In genomic region chr19:24753617-24754439, GRCm38 (mm10) we compare ENCODE assay signal across 8 mouse cellular contexts.
DNase-seq lines count a peak whose midpoint lies in the region; ATAC-seq lines count a peak whose summit lies in the region.
"Had no signal": no experiment of that assay in that cellular context is flagged by ENCODE, and none has a peak within 500 bp of the region (broad histone marks: within the 10 kb centered on the region; RNA-seq: fewer than 3 reads in every experiment).

No protein-coding gene starts in this region.

- H3K27me3 ChIP-seq in heart, embryonic 10.5 days (ENCODE audit: insufficient read depth, poor library complexity, severe bottlenecking), result no peaks in the 10 kb centered on the region
- H3K27me3 ChIP-seq in neural tube, embryonic 15.5 days (replicated peaks), result no peaks in the 10 kb centered on the region
- H3K27me3 ChIP-seq: midbrain, embryonic 12.5 days had no signal

- no peaks in the 10 kb centered on the region for H3K36me3 ChIP-seq in heart, embryonic 10.5 days
- H3K36me3 ChIP-seq in neural tube, embryonic 15.5 days, result no peaks in the 10 kb centered on the region
- H3K36me3 ChIP-seq: midbrain, embryonic 12.5 days had no signal

- ATAC-seq in neural tube, embryonic 15.5 days (ENCODE audit: low FRiP score), result peak; percentile 70; the same call in 1 of the 2 replicates
- no peak for ATAC-seq in megakaryocyte progenitor cell, adult 5-6 weeks (replicated peaks; ENCODE audit: poor library complexity)

- H3K4me2 ChIP-seq in neural tube, embryonic 15.5 days, result no peak overlapping the region
- H3K4me2 ChIP-seq: midbrain, embryonic 12.5 days had no signal

- H3K4me3 ChIP-seq in heart, embryonic 10.5 days, result no peak overlapping the region
- H3K4me3 ChIP-seq in neural tube, embryonic 15.5 days (replicated peaks), result no peak overlapping the region
- H3K4me3 ChIP-seq: midbrain, embryonic 12.5 days had no signal

- peak; percentile 30 for DNase-seq in layer of hippocampus, adult 11-12 months (ENCODE audit: low spot score)
- no peak for DNase-seq in layer of hippocampus, postnatal 25 days (ENCODE audit: extremely low spot score in 1 of 2, low spot score in 1 of 2)
- DNase-seq in heart, embryonic 10.5 days (ENCODE audit: low spot score), result no peak
- DNase-seq in kidney, postnatal 10 days, result peak; percentile 55
- no peak for DNase-seq in adipocyte (ENCODE audit: low spot score)

- H3K4me1 ChIP-seq in heart, embryonic 10.5 days, result peaks cover 46% of the 10 kb centered on the region
- H3K4me1 ChIP-seq in neural tube, embryonic 15.5 days, result peaks cover 6% of the 10 kb centered on the region; the same call in 1 of the 2 replicates

- H3K27ac ChIP-seq in heart, embryonic 10.5 days, result peak overlapping the region; percentile 6; the same call in 1 of the 2 replicates
- H3K27ac ChIP-seq in neural tube, embryonic 15.5 days (replicated peaks), result no peak overlapping the region
- H3K27ac ChIP-seq: midbrain, embryonic 12.5 days had no signal

- no peak overlapping the region for H3K9ac ChIP-seq in neural tube, embryonic 15.5 days (replicated peaks)
- H3K9ac ChIP-seq: midbrain, embryonic 12.5 days had no signal

- WGBS in heart, embryonic 10.5 days, result 61% methylated on average over 14 of the region's 14 CpGs
- 30% methylated on average over 14 of the region's 14 CpGs for WGBS in neural tube, embryonic 15.5 days

- H3K9me3 ChIP-seq in heart, embryonic 10.5 days, result no peaks in the 10 kb centered on the region
- no peaks in the 10 kb centered on the region for H3K9me3 ChIP-seq in neural tube, embryonic 15.5 days (replicated peaks)
- H3K9me3 ChIP-seq: midbrain, embryonic 12.5 days had no signal

Comparison
In these comparisons a context has a peak if more than half of its experiments do, and no peak if none do; other contexts are left out.
1. DNase-seq: peak in layer of hippocampus, adult 11-12 months (single experiment) and kidney, postnatal 10 days (single experiment); none in layer of hippocampus, postnatal 25 days (0 of 2), heart, embryonic 10.5 days (single experiment) and adipocyte (single experiment).